ENCODE assay signal across 16 mouse cellular contexts in genomic region chr19:36929816-36930215, GRCm38 (mm10).
"Had no signal": no experiment of that assay in that cellular context is flagged by ENCODE, and none has a peak within 500 bp of the region (broad histone marks: within the 10 kb centered on the region; RNA-seq: fewer than 3 reads in every experiment).

No protein-coding gene starts in this region.

- H3K4me2 ChIP-seq: lung, embryonic 15.5 days; midbrain, embryonic 11.5 days; midbrain, embryonic 13.5 days; midbrain, embryonic 15.5 days; neural tube, embryonic 12.5 days; stomach, embryonic 15.5 days had no signal

- ATAC-seq: lung, postnatal 0 days; midbrain, embryonic 13.5 days; midbrain, embryonic 15.5 days had no signal

- DNase-seq: lung, adult 2 months; lung, postnatal 14 days; lung, postnatal 36 days; right cerebral cortex, postnatal 14 days; thymus, adult 2 months; thymus, postnatal 25 days; thymus, postnatal 4 days had no signal

- H3K27me3 ChIP-seq: lung, embryonic 15.5 days; megakaryocyte, embryonic 14.5 days; midbrain, embryonic 13.5 days; midbrain, embryonic 15.5 days; neural tube, embryonic 12.5 days; stomach, embryonic 15.5 days had no signal

- H3K4me3 ChIP-seq: lung, embryonic 15.5 days; midbrain, embryonic 13.5 days; midbrain, embryonic 15.5 days; neural tube, embryonic 12.5 days; stomach, embryonic 15.5 days had no signal

- H3K36me3 ChIP-seq: lung, embryonic 15.5 days; midbrain, embryonic 13.5 days; midbrain, embryonic 15.5 days; neural tube, embryonic 12.5 days; stomach, embryonic 15.5 days had no signal

- H3K9me3 ChIP-seq: lung, embryonic 15.5 days; megakaryocyte, embryonic 14.5 days; midbrain, embryonic 13.5 days; midbrain, embryonic 15.5 days; neural tube, embryonic 12.5 days; stomach, embryonic 15.5 days had no signal

- H3K27ac ChIP-seq: lung, embryonic 15.5 days; midbrain, embryonic 13.5 days; midbrain, embryonic 15.5 days; neural tube, embryonic 12.5 days; stomach, embryonic 15.5 days; stomach, postnatal 0 days had no signal

- H3K9ac ChIP-seq: lung, embryonic 15.5 days; midbrain, embryonic 13.5 days; midbrain, embryonic 15.5 days; neural tube, embryonic 12.5 days; stomach, embryonic 15.5 days had no signal
